Mouse (Mus musculus): ENCODE results near the gene Upf2. TPM values are rescaled to one million over a fixed set of nuclear protein-coding genes. Genes with fewer than 3 reads are reported as not detected.
A peak's percentile ranks its signal among the peaks of the same experiment; 100 is the strongest.

The Upf2 gene
- polyA plus RNA-seq, 1 experiment = 11.0 TPM

GRCm38 (mm10) chr2:5939911-5940310, 11.4 kb upstream of the Upf2 start:
- Histone ChIP-seq H3K4me1 (ENCODE audit: control insufficient read depth, insufficient read depth, low read length) (peaks cover 2% of the 10 kb centered on the region; the same call in 1 of the 2 replicates), H3K4me3 (ENCODE audit: control insufficient read depth, low read depth, low read length) (no peak overlapping the region), H3K36me3 (ENCODE audit: control insufficient read depth, insufficient read depth, low read length) (no peaks in the 10 kb centered on the region), H3K27me3 (ENCODE audit: control insufficient read depth, insufficient read depth, low read length) (no peaks in the 10 kb centered on the region), H3K27ac (ENCODE audit: control insufficient read depth, insufficient read depth, low read depth, low read length) (no peak overlapping the region)
- TF ChIP-seq POLR2A (IDR thresholded peaks at IDR 0.05; ENCODE audit: control insufficient read depth, low read depth, low read length) = no peak
- TF ChIP-seq CTCF (IDR thresholded peaks at IDR 0.05; ENCODE audit: control insufficient read depth, insufficient read depth, insufficient replicate concordance, low read depth, low read length) = no peak

- no peak overlapping the region for H3K4me3 ChIP-seq (ENCODE audit: control insufficient read depth, low read depth, low read length)
- H3K36me3 ChIP-seq (ENCODE audit: control insufficient read depth, insufficient read depth, low read length) = no peaks in the 10 kb centered on the region
- TF ChIP-seq POLR2A (IDR thresholded peaks at IDR 0.05; ENCODE audit: control insufficient read depth, low read depth, low read length) (no peak), CTCF (IDR thresholded peaks at IDR 0.05; ENCODE audit: control insufficient read depth, insufficient read depth, insufficient replicate concordance, low read depth, low read length) (no peak)
- H3K27me3 ChIP-seq (ENCODE audit: control insufficient read depth, insufficient read depth, low read length) = no peaks in the 10 kb centered on the region
- peaks cover 2% of the 10 kb centered on the region; the same call in 1 of the 2 replicates for H3K4me1 ChIP-seq (ENCODE audit: control insufficient read depth, insufficient read depth, low read length)
- no peak overlapping the region for H3K27ac ChIP-seq (ENCODE audit: control insufficient read depth, insufficient read depth, low read depth, low read length)
Observed at GRCm38 (mm10) chr2:5940936-5941335, 10.3 kb upstream of the Upf2 start.

- H3K27me3 ChIP-seq (ENCODE audit: control insufficient read depth, insufficient read depth, low read length) = no peaks in the 10 kb centered on the region
- no peak for TF ChIP-seq CTCF (IDR thresholded peaks at IDR 0.05; ENCODE audit: control insufficient read depth, insufficient read depth, insufficient replicate concordance, low read depth, low read length)
- no peak for TF ChIP-seq POLR2A (IDR thresholded peaks at IDR 0.05; ENCODE audit: control insufficient read depth, low read depth, low read length)
- H3K4me3 ChIP-seq (ENCODE audit: control insufficient read depth, low read depth, low read length) = peak overlapping the region; percentile 62
- no peaks in the 10 kb centered on the region for H3K36me3 ChIP-seq (ENCODE audit: control insufficient read depth, insufficient read depth, low read length)
- no peak overlapping the region; the same call in 1 of the 2 replicates for H3K27ac ChIP-seq (ENCODE audit: control insufficient read depth, insufficient read depth, low read depth, low read length)
- H3K4me1 ChIP-seq (ENCODE audit: control insufficient read depth, insufficient read depth, low read length) = peaks cover 2% of the 10 kb centered on the region; the same call in 1 of the 2 replicates
Observed at GRCm38 (mm10) chr2:5941861-5942415, 9.3 kb upstream of the Upf2 start.

GRCm38 (mm10) chr2:5942416-5943032, 8.7 kb upstream of the Upf2 start, which contains the start of gene Dhtkd1:
Dhtkd1 (minus strand) TSS chr2:5942792.
- Histone ChIP-seq H3K27me3 (ENCODE audit: control insufficient read depth, insufficient read depth, low read length) (no peaks in the 10 kb centered on the region), H3K36me3 (ENCODE audit: control insufficient read depth, insufficient read depth, low read length) (no peaks in the 10 kb centered on the region), H3K4me3 (ENCODE audit: control insufficient read depth, low read depth, low read length) (peak within 1 kb of the TSS; percentile 62), H3K4me1 (ENCODE audit: control insufficient read depth, insufficient read depth, low read length) (peaks cover 2% of the 10 kb centered on the region; the same call in 1 of the 2 replicates), H3K27ac (ENCODE audit: control insufficient read depth, insufficient read depth, low read depth, low read length) (no peak within 1 kb of the TSS; the same call in 1 of the 2 replicates)
- TF ChIP-seq CTCF (IDR thresholded peaks at IDR 0.05; ENCODE audit: control insufficient read depth, insufficient read depth, insufficient replicate concordance, low read depth, low read length) = no peak
- peak; percentile 45; the same call in 1 of the 2 replicates for TF ChIP-seq POLR2A (IDR thresholded peaks at IDR 0.05; ENCODE audit: control insufficient read depth, low read depth, low read length)

- TF ChIP-seq POLR2A (IDR thresholded peaks at IDR 0.05; ENCODE audit: control insufficient read depth, low read depth, low read length) (no peak), CTCF (IDR thresholded peaks at IDR 0.05; ENCODE audit: control insufficient read depth, insufficient read depth, insufficient replicate concordance, low read depth, low read length) (no peak)
- Histone ChIP-seq H3K27ac (ENCODE audit: control insufficient read depth, insufficient read depth, low read depth, low read length) (no peak overlapping the region), H3K27me3 (ENCODE audit: control insufficient read depth, insufficient read depth, low read length) (no peaks in the 10 kb centered on the region), H3K36me3 (ENCODE audit: control insufficient read depth, insufficient read depth, low read length) (no peaks in the 10 kb centered on the region), H3K4me3 (ENCODE audit: control insufficient read depth, low read depth, low read length) (no peak overlapping the region), H3K4me1 (ENCODE audit: control insufficient read depth, insufficient read depth, low read length) (peaks cover 2% of the 10 kb centered on the region; the same call in 1 of the 2 replicates)
Observed at GRCm38 (mm10) chr2:5943071-5943470, 8.2 kb upstream of the Upf2 start.

- Histone ChIP-seq H3K27me3 (ENCODE audit: control insufficient read depth, insufficient read depth, low read length) (no peaks in the 10 kb centered on the region), H3K27ac (ENCODE audit: control insufficient read depth, insufficient read depth, low read depth, low read length) (no peak overlapping the region), H3K4me3 (ENCODE audit: control insufficient read depth, low read depth, low read length) (no peak overlapping the region), H3K36me3 (ENCODE audit: control insufficient read depth, insufficient read depth, low read length) (no peaks in the 10 kb centered on the region), H3K4me1 (ENCODE audit: control insufficient read depth, insufficient read depth, low read length) (peaks cover 2% of the 10 kb centered on the region; the same call in 1 of the 2 replicates)
- no peak for TF ChIP-seq CTCF (IDR thresholded peaks at IDR 0.05; ENCODE audit: control insufficient read depth, insufficient read depth, insufficient replicate concordance, low read depth, low read length)
- no peak for TF ChIP-seq POLR2A (IDR thresholded peaks at IDR 0.05; ENCODE audit: control insufficient read depth, low read depth, low read length)
Observed at GRCm38 (mm10) chr2:5945629-5946028, 5.6 kb upstream of the Upf2 start.

GRCm38 (mm10) chr2:5946876-5947275, 4.4 kb upstream of the Upf2 start:
- no peaks in the 10 kb centered on the region for H3K36me3 ChIP-seq (ENCODE audit: control insufficient read depth, insufficient read depth, low read length)
- no peak overlapping the region for H3K27ac ChIP-seq (ENCODE audit: control insufficient read depth, insufficient read depth, low read depth, low read length)
- no peaks in the 10 kb centered on the region for H3K27me3 ChIP-seq (ENCODE audit: control insufficient read depth, insufficient read depth, low read length)
- peaks cover 1% of the 10 kb centered on the region; the same call in 1 of the 2 replicates for H3K4me1 ChIP-seq (ENCODE audit: control insufficient read depth, insufficient read depth, low read length)
- no peak overlapping the region for H3K4me3 ChIP-seq (ENCODE audit: control insufficient read depth, low read depth, low read length)
- TF ChIP-seq CTCF (IDR thresholded peaks at IDR 0.05; ENCODE audit: control insufficient read depth, insufficient read depth, insufficient replicate concordance, low read depth, low read length) (no peak), POLR2A (IDR thresholded peaks at IDR 0.05; ENCODE audit: control insufficient read depth, low read depth, low read length) (no peak)
